Mouse (Mus musculus): ENCODE results near the gene Fam19a1. TPM values are rescaled to one million over a fixed set of nuclear protein-coding genes. Genes with fewer than 3 reads are reported as not detected.
"Not testable (repeated sequence)": the region's sequence is repeated elsewhere in the genome, so short reads cannot be mapped to it uniquely, and the experiment has no call there.

Gene Fam19a1
- polyA plus RNA-seq, 1 experiment: 0.99 TPM

DNA sequence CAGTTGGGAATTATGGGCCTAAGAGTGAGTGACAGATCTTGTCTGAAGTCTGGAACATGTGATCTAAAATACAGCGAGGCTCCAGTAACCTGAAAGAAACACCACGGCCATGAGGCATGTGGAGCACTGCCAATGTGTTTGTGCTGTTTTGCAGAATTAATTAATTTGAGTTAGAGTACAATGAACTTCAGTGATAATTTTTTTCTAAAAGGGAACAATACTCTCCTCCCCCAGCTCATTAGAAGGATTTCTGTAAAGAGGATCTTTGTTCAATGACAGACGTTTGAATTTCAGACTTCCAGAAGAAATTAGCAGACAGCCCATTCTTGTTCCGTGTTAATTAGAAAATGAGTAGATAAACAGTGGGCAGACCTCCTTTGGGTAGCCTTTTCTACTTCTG lies 70.4 kb downstream of the Fam19a1 start:
- no peak overlapping the region for H3K27ac ChIP-seq (replicated peaks; ENCODE audit: low read depth, low read length)
- H3K4me3 ChIP-seq (ENCODE audit: insufficient read depth, low read depth, low read length): no peak overlapping the region
- no peaks in the 10 kb centered on the region for H3K4me1 ChIP-seq (ENCODE audit: control insufficient read depth, insufficient read depth, insufficient read length, low read length)

DNA sequence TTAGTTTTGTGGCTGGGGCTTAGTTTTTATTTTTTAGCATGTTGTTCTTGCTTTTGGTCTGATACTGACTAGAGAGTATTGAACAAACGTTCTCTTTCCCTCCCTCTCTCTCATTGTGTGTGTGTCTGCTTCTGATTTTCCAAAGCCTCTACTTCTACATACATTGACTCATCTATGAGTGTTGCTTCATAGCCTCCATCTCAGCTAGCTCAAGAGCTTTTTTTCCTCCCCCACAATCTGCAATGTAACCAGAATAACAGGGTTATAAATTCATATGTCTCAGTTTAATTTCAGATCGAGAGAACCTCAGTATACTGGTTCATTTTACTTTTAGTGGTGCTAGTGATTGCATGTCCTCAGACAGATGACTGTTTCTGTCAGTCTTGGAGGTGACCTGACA lies 73.6 kb downstream of the Fam19a1 start:
- Histone ChIP-seq H3K4me3 (ENCODE audit: insufficient read depth, low read depth, low read length) (no peak overlapping the region), H3K4me1 (ENCODE audit: control insufficient read depth, insufficient read depth, insufficient read length, low read length) (no peaks in the 10 kb centered on the region), H3K27ac (replicated peaks; ENCODE audit: low read depth, low read length) (no peak overlapping the region)

DNA sequence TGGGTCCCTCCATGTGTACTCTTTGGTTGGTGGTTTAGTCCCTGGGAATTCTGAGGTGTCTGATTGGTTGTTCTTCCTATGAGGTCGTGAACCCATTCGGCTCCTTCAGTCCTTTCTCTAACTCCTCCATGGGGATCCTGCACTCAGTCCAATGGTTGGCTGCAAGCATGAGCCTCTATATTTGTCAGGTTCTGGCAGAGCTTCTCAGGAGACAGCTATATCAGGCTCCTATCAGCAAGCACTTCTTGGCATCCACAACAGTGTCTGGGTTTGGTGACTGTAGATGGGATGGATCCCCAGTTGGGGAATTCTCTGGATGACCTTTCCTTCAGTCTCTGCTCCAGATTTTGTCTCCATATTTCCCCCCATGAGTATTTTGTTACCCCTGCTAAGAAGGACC lies 86.0 kb downstream of the Fam19a1 start:
- not testable (repeated sequence) for H3K4me1 ChIP-seq (ENCODE audit: control insufficient read depth, insufficient read depth, insufficient read length, low read length); H3K4me3 ChIP-seq (ENCODE audit: insufficient read depth, low read depth, low read length); H3K27ac ChIP-seq (replicated peaks; ENCODE audit: low read depth, low read length)

DNA sequence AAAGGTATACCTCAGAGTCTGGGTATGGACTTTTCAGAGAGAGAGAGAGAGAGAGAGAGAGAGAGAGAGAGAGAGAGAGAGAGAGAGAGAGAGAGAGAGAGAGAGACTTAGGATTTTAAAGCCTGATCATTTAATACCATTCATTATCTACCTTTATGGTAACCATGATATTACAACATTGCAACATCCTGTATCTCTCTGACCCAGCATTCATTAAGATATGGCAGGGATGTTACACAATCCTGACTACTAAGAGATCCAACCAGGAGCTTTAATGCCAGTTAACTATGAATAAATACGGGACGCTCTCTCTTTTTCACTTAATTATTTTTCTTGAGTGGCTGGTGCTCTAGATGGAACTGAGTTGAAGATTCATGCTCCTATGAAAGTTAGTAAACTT lies 92.4 kb downstream of the Fam19a1 start:
- Histone ChIP-seq H3K4me3 (ENCODE audit: insufficient read depth, low read depth, low read length) (no peak overlapping the region), H3K4me1 (ENCODE audit: control insufficient read depth, insufficient read depth, insufficient read length, low read length) (no peaks in the 10 kb centered on the region), H3K27ac (replicated peaks; ENCODE audit: low read depth, low read length) (no peak overlapping the region)

DNA sequence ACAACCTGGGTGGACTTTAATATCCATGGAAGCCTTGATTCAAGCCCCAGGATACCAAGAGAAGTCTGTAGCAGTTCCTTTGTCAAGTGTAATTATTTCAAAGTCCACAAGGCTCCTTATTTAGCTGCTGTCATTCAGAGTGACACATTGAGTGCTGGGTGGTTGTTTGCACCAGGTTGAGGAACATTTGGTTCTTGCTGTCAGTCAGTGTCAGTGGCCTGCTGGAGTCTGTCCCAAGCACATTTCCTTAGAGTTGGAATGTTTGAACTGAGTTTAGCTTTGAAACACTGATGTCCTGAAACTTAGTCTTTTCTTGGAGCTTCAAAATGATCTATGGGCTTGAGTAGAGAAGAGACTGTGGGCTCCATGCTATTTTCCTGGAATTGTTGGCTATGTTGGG lies 121.9 kb downstream of the Fam19a1 start:
- H3K4me1 ChIP-seq (ENCODE audit: control insufficient read depth, insufficient read depth, insufficient read length, low read length): no peaks in the 10 kb centered on the region
- no peak overlapping the region for H3K4me3 ChIP-seq (ENCODE audit: insufficient read depth, low read depth, low read length)
- H3K27ac ChIP-seq (replicated peaks; ENCODE audit: low read depth, low read length): no peak overlapping the region

DNA sequence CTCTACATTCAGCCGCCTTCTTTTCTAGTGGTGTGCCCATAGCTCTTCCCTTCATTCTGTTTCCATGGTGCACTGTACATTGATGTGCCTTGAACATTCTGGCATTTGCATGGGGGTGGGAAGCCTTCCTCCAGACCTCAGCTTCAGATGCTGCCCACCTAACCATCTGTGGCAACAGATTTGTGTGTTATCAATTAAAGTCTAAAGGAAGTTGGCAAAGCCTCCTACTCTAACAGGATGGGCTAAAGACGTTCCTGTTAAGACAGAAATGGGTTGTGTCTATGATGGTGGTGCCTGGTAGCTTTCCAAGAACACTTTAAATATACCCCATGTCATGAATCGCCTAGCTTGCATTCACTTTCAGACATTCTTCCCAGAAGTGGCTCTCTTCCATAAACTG lies 131.4 kb downstream of the Fam19a1 start:
- Histone ChIP-seq H3K4me1 (ENCODE audit: control insufficient read depth, insufficient read depth, insufficient read length, low read length) (no peaks in the 10 kb centered on the region), H3K27ac (replicated peaks; ENCODE audit: low read depth, low read length) (no peak overlapping the region), H3K4me3 (ENCODE audit: insufficient read depth, low read depth, low read length) (no peak overlapping the region)

DNA sequence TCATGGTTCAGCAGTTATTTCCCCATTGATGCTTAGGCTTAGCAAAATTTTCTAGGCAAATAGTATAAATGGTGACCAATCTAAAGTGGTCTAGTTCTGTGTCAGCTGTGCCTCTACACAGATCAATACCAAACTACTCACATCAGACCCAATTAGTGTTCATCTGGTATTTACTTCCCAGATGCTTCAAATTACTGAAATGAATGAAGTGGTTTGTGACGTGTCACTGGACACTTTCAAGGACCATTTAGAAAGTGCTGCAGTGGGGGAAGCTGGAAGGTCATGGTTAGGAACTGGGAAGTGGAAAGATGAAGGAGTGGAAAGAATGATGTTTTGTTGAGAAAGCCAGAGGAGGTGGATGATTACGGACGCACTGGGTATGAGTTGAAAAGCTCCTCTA lies 139.0 kb downstream of the Fam19a1 start:
- Histone ChIP-seq H3K4me3 (ENCODE audit: insufficient read depth, low read depth, low read length) (no peak overlapping the region), H3K4me1 (ENCODE audit: control insufficient read depth, insufficient read depth, insufficient read length, low read length) (no peaks in the 10 kb centered on the region), H3K27ac (replicated peaks; ENCODE audit: low read depth, low read length) (no peak overlapping the region)

DNA sequence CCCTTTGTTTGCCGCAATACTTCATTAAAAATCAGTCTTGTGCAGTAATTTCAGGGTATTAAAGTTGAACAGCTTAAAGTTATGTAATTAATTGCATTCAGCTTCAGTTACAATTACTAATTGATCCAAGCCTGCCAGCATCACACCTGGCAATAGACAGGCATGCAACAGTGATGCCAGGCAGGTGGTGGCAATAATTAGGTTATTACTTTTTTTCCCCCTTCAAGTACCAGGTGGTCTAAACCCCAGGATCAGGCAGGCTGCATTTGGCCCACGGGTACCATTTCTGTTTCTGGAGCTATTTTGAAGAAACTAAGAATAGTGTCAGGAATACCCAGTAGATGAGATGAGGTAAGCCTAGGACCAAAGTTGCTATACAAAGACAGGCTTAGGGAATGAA lies 141.9 kb downstream of the Fam19a1 start:
- Histone ChIP-seq H3K4me3 (ENCODE audit: insufficient read depth, low read depth, low read length) (no peak overlapping the region), H3K4me1 (ENCODE audit: control insufficient read depth, insufficient read depth, insufficient read length, low read length) (no peaks in the 10 kb centered on the region)

DNA sequence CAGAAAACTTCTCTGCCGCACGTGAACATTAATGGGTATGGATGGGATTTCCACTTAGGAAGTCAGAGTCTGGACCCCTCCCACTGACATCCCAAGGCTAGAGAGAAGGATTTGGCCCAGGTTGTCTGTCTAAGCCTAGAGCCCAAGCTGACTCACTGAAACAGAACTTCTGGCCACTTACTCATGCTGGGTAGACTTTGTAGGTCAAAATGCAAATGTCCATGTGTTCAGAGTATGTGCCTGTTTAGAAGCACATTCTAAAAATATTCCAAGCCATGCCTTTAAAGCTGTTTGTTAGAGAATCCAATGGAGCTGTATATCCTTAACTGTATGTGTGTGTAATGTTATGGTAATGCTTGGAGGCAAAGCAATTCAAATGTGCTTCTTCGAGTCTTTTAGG lies 145.7 kb downstream of the Fam19a1 start:
- Histone ChIP-seq H3K4me3 (ENCODE audit: insufficient read depth, low read depth, low read length) (no peak overlapping the region), H3K4me1 (ENCODE audit: control insufficient read depth, insufficient read depth, insufficient read length, low read length) (no peaks in the 10 kb centered on the region), H3K27ac (replicated peaks; ENCODE audit: low read depth, low read length) (no peak overlapping the region)

More for the DNA sequence above, 141.9 kb downstream of the Fam19a1 start:
- H3K27ac ChIP-seq (replicated peaks; ENCODE audit: low read depth, low read length): no peak overlapping the region

DNA sequence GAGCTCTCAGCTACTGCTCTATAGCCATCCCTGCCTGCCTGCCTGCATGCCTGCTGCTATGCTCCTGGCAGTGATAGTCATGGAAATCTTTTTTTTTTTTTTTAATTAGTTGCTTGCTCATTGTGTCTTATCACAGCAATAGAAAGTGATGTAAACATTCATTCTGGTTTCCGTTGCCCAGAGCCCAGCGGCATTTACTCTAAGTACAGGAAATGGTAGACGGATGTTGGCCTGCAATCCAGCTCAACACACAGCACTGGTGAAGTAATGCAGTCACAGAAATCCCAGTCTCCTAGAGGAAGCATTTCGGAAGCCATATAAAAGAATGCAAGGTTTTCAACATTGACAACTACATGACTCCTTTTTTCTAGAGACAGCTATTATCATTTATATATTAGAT lies 153.5 kb downstream of the Fam19a1 start:
- H3K27ac ChIP-seq (replicated peaks; ENCODE audit: low read depth, low read length): no peak overlapping the region
- no peaks in the 10 kb centered on the region for H3K4me1 ChIP-seq (ENCODE audit: control insufficient read depth, insufficient read depth, insufficient read length, low read length)
- no peak overlapping the region for H3K4me3 ChIP-seq (ENCODE audit: insufficient read depth, low read depth, low read length)

DNA sequence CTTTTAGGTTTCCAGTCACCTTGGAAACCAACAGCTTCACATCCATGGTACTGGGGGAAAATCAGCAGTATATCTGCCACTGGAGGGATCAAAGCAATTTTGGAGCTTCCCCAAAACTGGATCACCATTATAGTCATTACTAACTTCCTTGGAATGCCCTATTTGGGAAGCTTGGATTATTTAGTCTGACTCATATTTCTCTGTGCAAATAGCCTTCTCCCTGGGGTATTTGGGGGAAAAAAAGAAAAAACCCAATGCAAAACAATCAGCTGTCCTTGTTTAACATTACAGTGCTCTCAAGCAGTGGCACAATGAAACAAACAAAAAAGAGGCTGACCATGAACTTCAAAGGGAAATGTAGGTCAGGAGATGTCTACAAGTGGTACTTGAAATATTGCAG lies 155.8 kb downstream of the Fam19a1 start:
- Histone ChIP-seq H3K4me1 (ENCODE audit: control insufficient read depth, insufficient read depth, insufficient read length, low read length) (no peaks in the 10 kb centered on the region), H3K4me3 (ENCODE audit: insufficient read depth, low read depth, low read length) (no peak overlapping the region), H3K27ac (replicated peaks; ENCODE audit: low read depth, low read length) (no peak overlapping the region)

DNA sequence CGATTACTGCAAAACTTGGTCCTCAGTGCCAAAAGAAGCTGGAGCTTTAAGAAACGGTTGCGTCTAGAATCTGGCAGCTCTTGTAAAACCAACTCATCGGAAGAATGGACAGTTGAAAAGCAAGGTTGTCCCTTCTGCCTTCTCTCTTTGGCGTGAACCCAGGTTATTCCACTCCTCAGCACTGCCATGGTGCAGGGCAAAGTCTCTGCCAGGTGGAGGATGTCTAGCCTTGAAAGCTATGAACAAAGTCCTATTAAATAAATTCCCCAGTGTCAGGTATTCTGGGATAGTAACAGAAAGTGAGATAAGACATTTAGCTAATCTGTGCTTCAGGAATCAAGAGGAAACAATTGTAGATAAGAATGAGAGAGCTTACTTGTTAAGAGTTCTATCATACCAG lies 157.5 kb downstream of the Fam19a1 start:
- Histone ChIP-seq H3K27ac (replicated peaks; ENCODE audit: low read depth, low read length) (no peak overlapping the region), H3K4me3 (ENCODE audit: insufficient read depth, low read depth, low read length) (no peak overlapping the region), H3K4me1 (ENCODE audit: control insufficient read depth, insufficient read depth, insufficient read length, low read length) (no peaks in the 10 kb centered on the region)

DNA sequence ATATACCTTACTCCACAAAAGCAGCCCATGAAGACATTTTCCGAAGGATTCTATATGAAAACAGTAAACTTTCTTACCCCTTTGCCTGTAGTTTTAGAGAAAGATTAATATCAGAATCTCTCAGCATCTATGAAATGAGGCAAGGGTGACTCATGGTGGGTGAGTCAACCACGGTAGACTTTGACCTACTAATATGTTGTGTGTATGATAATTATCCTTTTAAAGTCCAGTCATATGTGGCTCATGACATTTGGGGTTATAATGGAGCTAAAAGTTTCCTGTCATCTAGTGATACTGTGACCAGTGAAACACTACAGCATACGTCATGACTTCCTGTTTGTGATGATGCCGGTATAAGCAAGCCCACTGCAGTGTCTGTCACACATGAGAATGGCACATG lies 170.8 kb downstream of the Fam19a1 start:
- H3K4me3 ChIP-seq (ENCODE audit: insufficient read depth, low read depth, low read length): no peak overlapping the region
- H3K27ac ChIP-seq (replicated peaks; ENCODE audit: low read depth, low read length): no peak overlapping the region
- no peaks in the 10 kb centered on the region for H3K4me1 ChIP-seq (ENCODE audit: control insufficient read depth, insufficient read depth, insufficient read length, low read length)

DNA sequence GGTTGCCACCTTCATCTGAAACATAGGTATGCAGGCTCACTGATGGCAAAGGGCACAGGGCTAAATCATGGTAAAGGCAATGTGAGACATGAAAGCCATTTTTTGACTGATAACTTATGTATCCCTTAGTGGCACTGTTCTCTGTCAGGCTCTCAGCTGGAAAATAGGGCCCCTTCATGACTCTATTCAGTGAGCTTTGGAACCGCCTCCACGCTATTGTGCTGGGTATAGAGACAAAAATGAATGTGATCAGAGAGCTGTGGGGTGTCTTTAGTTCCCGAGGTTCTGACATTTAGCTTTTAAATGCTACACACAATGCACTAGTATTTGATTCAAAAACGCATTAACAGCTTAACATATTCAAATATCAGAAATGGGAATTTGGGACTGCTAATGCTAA lies 171.6 kb downstream of the Fam19a1 start:
- Histone ChIP-seq H3K27ac (replicated peaks; ENCODE audit: low read depth, low read length) (no peak overlapping the region), H3K4me1 (ENCODE audit: control insufficient read depth, insufficient read depth, insufficient read length, low read length) (no peaks in the 10 kb centered on the region), H3K4me3 (ENCODE audit: insufficient read depth, low read depth, low read length) (no peak overlapping the region)

DNA sequence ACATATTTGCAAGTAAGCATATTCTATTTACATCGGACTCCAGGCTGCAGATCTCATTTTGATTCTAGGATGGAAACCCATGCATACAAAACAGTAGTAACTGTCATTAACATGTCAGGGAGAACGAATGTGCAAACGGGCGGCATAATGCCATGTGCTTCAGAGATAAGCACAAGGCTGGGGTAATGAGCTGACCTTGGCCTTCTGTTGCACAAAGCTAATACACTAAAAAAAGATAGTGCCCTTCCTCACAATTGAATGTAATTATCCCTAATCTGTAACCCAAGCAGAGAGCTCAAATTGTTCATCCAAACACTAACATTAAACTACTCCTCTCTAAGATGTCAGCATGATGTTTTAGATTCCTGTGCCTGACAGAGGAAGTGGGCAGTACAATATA lies 173.3 kb downstream of the Fam19a1 start:
- Histone ChIP-seq H3K27ac (replicated peaks; ENCODE audit: low read depth, low read length) (no peak overlapping the region), H3K4me1 (ENCODE audit: control insufficient read depth, insufficient read depth, insufficient read length, low read length) (no peaks in the 10 kb centered on the region), H3K4me3 (ENCODE audit: insufficient read depth, low read depth, low read length) (no peak overlapping the region)

DNA sequence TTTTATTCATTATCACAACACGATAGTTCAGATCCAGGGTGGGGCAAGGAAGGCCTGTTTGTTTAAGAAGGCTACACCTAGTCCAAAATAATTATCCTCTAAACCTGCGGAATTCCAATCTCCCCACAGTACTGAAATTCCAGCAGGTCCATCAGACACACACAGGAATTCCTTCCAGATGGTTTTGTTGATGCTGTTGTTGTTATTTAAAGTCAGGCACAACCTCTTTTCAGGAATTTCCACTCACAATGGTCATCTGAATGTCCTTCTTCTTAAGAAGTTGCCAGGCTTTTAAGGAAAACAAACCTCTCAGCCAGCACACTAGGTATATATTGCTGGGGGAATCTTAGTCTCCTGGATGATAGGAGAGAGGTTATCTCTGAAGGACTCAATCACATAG lies 174.4 kb downstream of the Fam19a1 start:
- Histone ChIP-seq H3K27ac (replicated peaks; ENCODE audit: low read depth, low read length) (no peak overlapping the region), H3K4me1 (ENCODE audit: control insufficient read depth, insufficient read depth, insufficient read length, low read length) (no peaks in the 10 kb centered on the region), H3K4me3 (ENCODE audit: insufficient read depth, low read depth, low read length) (no peak overlapping the region)

DNA sequence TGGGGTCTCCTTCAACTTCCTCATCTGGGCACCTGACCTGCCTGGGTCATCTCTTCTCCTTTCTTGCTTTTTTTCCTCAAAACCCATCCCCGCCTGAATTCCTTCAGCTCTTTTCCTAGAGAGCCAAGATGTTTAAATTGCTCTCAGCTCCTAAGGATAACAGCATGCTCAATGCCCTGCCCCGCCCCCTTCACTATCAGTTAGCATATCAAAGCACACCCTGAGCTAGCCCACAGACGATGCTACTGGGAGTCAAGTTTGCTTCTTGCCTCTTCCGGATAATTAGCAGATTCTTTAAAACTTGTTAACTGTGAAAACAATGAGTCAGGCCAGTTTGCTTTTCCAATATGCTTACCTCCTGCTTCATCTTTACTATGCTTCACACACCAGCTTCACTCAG lies 176.7 kb downstream of the Fam19a1 start:
- Histone ChIP-seq H3K4me3 (ENCODE audit: insufficient read depth, low read depth, low read length) (no peak overlapping the region), H3K27ac (replicated peaks; ENCODE audit: low read depth, low read length) (no peak overlapping the region), H3K4me1 (ENCODE audit: control insufficient read depth, insufficient read depth, insufficient read length, low read length) (no peaks in the 10 kb centered on the region)

All from brown adipose tissue, adult 24 weeks (tissue).